Mouse (Mus musculus) T-cell, adult 66 days (primary cell): ENCODE data around the gene Tenm2. TPM values are rescaled to one million over a fixed set of nuclear protein-coding genes. Genes with fewer than 3 reads are reported as not detected.

Experiments used
- total RNA-seq, 2 experiments: library from RNA; stranded (reverse); gene quantifications; 3 replicates in 1 of 2; 4 replicates in 1 of 2; pipeline ENCODE4 v1.2.4; 2023

The Tenm2 gene
- total RNA-seq = not detected

DNA sequence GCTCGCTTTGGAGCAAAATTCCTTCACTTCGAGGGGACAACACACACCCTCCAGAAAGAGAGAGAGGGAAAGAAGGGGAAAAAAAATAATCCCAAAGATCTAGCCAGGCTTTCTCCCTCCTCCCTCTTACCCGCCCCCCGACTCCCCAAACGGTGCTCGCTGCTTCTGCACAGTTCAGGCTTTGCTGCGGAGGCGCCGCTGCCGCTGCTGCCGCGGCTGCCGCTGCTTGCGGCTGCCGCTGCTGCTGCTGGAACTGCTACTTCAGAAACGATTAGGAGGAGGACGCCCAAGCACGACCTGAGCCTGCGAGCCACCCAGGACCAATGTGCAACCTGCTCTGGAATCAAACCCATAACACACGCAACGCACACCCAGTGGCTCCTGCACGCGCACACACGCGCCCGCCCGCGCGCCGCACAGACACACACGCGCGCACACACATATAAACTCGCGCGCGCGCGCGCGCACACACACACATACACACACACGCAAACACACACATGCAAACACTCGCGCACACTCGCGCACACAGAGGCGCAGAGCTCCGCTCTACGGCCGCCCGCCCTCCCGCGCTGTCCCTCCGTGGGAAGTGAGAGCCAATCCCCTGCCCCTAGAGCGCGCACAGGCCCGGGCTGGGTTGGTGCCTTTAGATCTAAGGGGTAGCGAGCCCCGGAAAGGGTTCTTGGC is at the start of gene Tenm2:
TSS of gene Tenm2 (minus strand) at position 51 of the 687 bp plus-strand sequence.

DNA sequence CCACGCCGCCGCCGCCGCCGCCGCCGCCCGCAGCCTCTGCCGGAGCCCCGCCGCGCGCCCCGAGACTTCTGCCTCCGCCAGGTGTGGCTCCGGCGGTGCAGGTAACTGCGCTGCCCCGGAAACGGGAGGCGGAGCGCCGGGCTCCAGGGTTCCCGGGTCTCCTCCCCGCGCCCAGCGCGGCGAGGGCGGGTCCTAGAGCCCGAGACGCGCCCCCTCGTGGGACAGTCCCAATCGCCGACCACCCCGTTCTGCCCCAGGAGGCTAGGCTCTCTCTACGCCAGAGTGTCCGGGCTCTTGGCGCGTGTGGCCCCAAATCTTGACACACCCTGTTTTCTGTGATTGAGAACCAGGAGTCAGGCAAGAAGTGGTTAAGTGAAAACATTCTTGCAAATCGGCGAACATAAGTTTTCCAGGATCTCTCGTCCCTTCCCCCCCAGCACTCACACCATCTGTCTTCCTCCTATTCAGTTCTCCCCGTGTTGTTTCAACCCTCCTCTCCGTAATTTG is 1255.3 kb downstream of the Tenm2 start, which contains the start of gene Wwc1:
TSS of gene Wwc1 (minus strand) at position 117 of the 507 bp plus-strand sequence.

